Mouse (Mus musculus): ENCODE measurements around the gene Fcgr1. TPM values are rescaled to one million over a fixed set of nuclear protein-coding genes. Genes with fewer than 3 reads are reported as not detected.

The Fcgr1 gene
- total and polyA plus RNA-seq, 2 experiments from 2014 or later: 1.5 to 3.0 TPM

DNA sequence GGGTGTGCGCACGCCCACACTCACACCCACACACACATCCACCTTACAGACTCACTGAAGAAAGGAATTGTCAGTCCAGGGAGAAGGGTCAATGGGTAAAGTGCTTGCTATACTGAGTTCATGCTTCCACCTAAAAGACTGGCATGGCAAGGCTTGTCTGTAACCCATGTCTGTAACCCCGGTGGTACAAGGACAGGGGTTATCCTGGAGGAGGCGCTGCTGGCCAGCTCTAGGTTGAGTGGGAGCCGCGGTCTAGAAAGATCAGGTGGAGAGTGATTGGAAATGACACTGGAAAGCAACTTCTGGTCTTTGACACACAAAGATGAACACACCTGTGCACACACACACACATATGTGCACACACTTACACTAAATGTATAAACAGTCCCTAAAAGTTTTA is 13.1 kb downstream of the Fcgr1 start:
- peaks cover 18% of the 10 kb centered on the region for H3K27me3 ChIP-seq (ENCODE audit: control insufficient read depth, insufficient read depth, low read length)
- no peak overlapping the region for H3K27ac ChIP-seq (ENCODE audit: low read depth)
- no peaks in the 10 kb centered on the region for H3K4me1 ChIP-seq (ENCODE audit: control insufficient read depth, insufficient read depth)
- TF ChIP-seq CTCF (IDR thresholded peaks at IDR 0.05; ENCODE audit: low read depth): no peak
- no peak for TF ChIP-seq EP300 (IDR thresholded peaks at IDR 0.05; ENCODE audit: low read depth)
- H3K4me3 ChIP-seq (ENCODE audit: low read depth, low read length): no peak overlapping the region
- no peaks in the 10 kb centered on the region for H3K9me3 ChIP-seq (replicated peaks; ENCODE audit: control insufficient read depth, low read length)
- H3K9ac ChIP-seq (replicated peaks; ENCODE audit: low read depth, low read length): no peak overlapping the region
- 62% methylated on average over 6 of the region's 6 CpGs for WGBS
- H3K4me2 ChIP-seq (ENCODE audit: low read depth, low read length): no peak overlapping the region
- H3K36me3 ChIP-seq (replicated peaks; ENCODE audit: control insufficient read depth, insufficient read depth, low read length): no peaks in the 10 kb centered on the region
- ATAC-seq (ENCODE audit: insufficient read depth, low read depth): no peak
- DNase-seq (ENCODE audit: low spot score): no peak

GRCm38 (mm10) chr3:96277800-96278624 is 15.8 kb downstream of the Fcgr1 start:
- no peak for TF ChIP-seq EP300 (IDR thresholded peaks at IDR 0.05; ENCODE audit: low read depth)
- TF ChIP-seq CTCF (IDR thresholded peaks at IDR 0.05; ENCODE audit: low read depth): peak; percentile 76
- H3K9me3 ChIP-seq (replicated peaks; ENCODE audit: control insufficient read depth, low read length): no peaks in the 10 kb centered on the region
- peak overlapping the region; percentile 39; the same call in 1 of the 2 replicates for H3K9ac ChIP-seq (replicated peaks; ENCODE audit: low read depth, low read length)
- under 1% methylated on average over 49 of the region's 49 CpGs for whole genome bisulfite sequencing
- no peaks in the 10 kb centered on the region for H3K4me1 ChIP-seq (ENCODE audit: control insufficient read depth, insufficient read depth)
- H3K27me3 ChIP-seq (ENCODE audit: control insufficient read depth, insufficient read depth, low read length): 0 out of 2 replicates have a peak, but pooled peaks cover under 1% of the 10 kb centered on the region
- DNase-seq (ENCODE audit: low spot score) (peak; percentile 85), ATAC-seq (ENCODE audit: insufficient read depth, low read depth) (peak; percentile 91)
- peak overlapping the region; percentile 72; the same call in 1 of the 2 replicates for H3K27ac ChIP-seq (ENCODE audit: low read depth)
- H3K36me3 ChIP-seq (replicated peaks; ENCODE audit: control insufficient read depth, insufficient read depth, low read length): no peaks in the 10 kb centered on the region
- peak overlapping the region; percentile 75 for H3K4me2 ChIP-seq (ENCODE audit: low read depth, low read length)
- H3K4me3 ChIP-seq (ENCODE audit: low read depth, low read length): peak overlapping the region; percentile 52

DNA sequence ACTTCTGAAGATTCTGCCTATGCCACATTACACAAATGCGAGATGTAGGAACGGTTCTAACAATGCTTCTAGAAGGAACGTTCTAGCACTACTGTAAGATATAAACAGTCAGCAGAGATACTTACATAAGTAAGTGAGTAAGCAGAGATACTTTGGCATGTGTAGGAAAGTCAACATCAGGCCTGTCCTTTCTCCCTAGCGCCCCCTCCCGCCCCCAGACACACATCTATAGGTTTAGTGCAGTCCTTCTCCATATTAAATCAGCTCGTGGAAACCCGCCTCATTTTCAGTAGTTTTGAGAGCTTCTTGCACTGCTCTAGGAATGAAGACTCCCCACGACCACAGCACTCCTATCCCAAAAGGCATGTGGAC is 16.4 kb downstream of the Fcgr1 start:
- TF ChIP-seq EP300 (IDR thresholded peaks at IDR 0.05; ENCODE audit: low read depth) (no peak), CTCF (IDR thresholded peaks at IDR 0.05; ENCODE audit: low read depth) (0 out of 2 replicates have a peak, but pooled peaks have one; percentile 8)
- 19% methylated on average over 8 of the region's 8 CpGs for WGBS
- no peaks in the 10 kb centered on the region for H3K27me3 ChIP-seq (ENCODE audit: control insufficient read depth, insufficient read depth, low read length)
- H3K4me2 ChIP-seq (ENCODE audit: low read depth, low read length): peak overlapping the region; percentile 75
- ATAC-seq (ENCODE audit: insufficient read depth, low read depth) (peak; percentile 10; the same call in 1 of the 2 replicates), DNase-seq (ENCODE audit: low spot score) (no peak)
- H3K4me1 ChIP-seq (ENCODE audit: control insufficient read depth, insufficient read depth): no peaks in the 10 kb centered on the region
- peak overlapping the region; percentile 52 for H3K4me3 ChIP-seq (ENCODE audit: low read depth, low read length)
- peak overlapping the region; percentile 39; the same call in 1 of the 2 replicates for H3K9ac ChIP-seq (replicated peaks; ENCODE audit: low read depth, low read length)
- no peaks in the 10 kb centered on the region for H3K36me3 ChIP-seq (replicated peaks; ENCODE audit: control insufficient read depth, insufficient read depth, low read length)
- no peaks in the 10 kb centered on the region for H3K9me3 ChIP-seq (replicated peaks; ENCODE audit: control insufficient read depth, low read length)
- no peak overlapping the region for H3K27ac ChIP-seq (ENCODE audit: low read depth)

- TF ChIP-seq CTCF (IDR thresholded peaks at IDR 0.05; ENCODE audit: low read depth) (no peak), EP300 (IDR thresholded peaks at IDR 0.05; ENCODE audit: low read depth) (no peak)
- H3K4me2 ChIP-seq (ENCODE audit: low read depth, low read length): no peak overlapping the region
- no peak overlapping the region for H3K27ac ChIP-seq (ENCODE audit: low read depth)
- H3K9me3 ChIP-seq (replicated peaks; ENCODE audit: control insufficient read depth, low read length): no peaks in the 10 kb centered on the region
- H3K4me1 ChIP-seq (ENCODE audit: control insufficient read depth, insufficient read depth): no peaks in the 10 kb centered on the region
- DNase-seq (ENCODE audit: low spot score) (no peak), ATAC-seq (ENCODE audit: insufficient read depth, low read depth) (no peak)
- WGBS: 77% methylated on average over 17 of the region's 17 CpGs
- no peak overlapping the region for H3K4me3 ChIP-seq (ENCODE audit: low read depth, low read length)
- no peaks in the 10 kb centered on the region for H3K27me3 ChIP-seq (ENCODE audit: control insufficient read depth, insufficient read depth, low read length)
- no peaks in the 10 kb centered on the region for H3K36me3 ChIP-seq (replicated peaks; ENCODE audit: control insufficient read depth, insufficient read depth, low read length)
- no peak overlapping the region for H3K9ac ChIP-seq (replicated peaks; ENCODE audit: low read depth, low read length)
Observed at GRCm38 (mm10) chr3:96273591-96274465, 19.9 kb downstream of the Fcgr1 start.

All from heart, postnatal 0 days (tissue).